Mouse (Mus musculus) spleen, embryonic (tissue): ENCODE results near the gene Galnt12.

Experiments used
- CTCF ChIA-PET: fragments of 350-600 bp; sonication (Branson Sonifier 250); formaldehyde crosslinking; loops from one replicate; lab custom pipeline; 2022; lab: Charles Lee

Galnt12 gene

DNA sequence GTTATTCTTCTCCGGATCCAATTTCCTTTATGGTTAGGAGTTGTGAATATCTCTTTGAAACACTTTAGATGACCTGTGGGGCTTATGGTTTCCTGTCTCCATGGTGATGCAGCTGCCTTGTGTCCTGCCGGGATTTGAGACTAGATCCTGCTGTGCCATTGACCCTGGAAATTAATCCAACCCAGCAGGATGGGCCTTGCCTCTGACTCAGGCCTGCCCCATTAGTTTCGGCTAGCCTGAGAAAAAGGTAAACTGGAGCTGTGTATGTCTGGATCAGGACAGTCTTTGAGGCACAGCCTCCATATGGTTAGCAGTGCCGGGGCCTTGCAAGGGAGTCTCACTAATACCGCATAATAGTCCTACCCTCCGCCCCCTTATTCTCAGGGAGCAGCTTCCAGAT is 1.9 kb downstream of the Galnt12 start:
- CTCF ChIA-PET = no interaction called here

DNA sequence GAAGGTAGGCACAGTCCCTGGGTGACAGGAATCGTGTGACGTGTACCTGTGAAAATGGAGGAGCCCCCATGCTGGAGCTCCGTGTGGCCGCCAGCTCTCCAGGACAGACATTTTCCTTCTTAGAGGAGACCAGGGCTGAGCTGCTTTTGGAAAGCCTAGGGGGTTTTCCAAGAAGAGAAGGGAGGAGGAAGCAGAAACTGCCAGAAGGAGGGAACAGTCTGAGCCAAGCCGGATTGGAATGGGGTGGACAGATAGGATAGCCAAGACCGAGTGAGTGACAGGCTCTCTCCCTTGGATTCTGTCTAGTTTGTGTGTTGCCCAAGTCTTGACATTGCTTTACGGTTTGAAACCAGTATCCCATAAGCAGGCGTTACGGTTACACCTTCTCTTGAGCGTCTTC is 11.9 kb downstream of the Galnt12 start:
- CTCF ChIA-PET = no interaction called here

DNA sequence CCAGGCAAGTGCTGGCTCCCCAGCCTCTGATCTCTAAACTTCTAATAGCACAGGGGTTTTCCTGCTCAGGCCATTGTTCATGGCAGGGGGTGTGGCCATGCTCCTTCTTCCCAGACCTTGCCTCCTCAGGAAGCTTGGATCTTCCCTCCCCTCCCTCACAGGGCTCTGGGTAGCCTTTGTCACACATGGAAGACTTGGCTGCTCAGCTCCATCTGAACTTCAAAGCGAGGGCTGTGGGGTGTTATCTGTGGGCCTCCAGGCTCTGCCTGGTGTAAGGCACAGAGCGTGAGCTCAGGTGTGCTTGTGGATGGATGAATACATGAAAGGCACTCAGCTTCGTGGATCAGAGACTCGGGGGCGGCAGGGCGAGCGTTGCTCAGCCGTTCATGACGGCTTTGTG is 20.2 kb downstream of the Galnt12 start:
- CTCF ChIA-PET = no interaction called here

DNA sequence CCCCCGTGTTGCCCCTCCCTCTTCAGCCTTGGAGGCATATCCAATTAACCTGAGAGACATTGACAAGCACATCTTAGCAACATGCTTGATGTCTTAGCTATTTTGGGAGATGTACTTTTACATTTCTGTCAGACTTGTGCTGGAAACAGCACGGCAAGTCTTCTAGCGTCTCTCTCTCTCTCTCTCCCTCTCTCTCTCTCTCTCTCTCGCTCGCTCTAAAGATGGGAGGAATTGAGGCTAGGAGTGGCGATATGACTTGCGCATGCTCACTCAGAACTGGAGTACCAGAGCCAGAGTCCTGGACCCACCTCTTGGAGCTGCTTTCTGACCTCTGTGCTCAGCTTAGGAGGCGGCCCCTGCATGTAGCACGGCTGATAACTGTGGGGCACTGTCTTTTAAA is 20.9 kb downstream of the Galnt12 start:
- CTCF ChIA-PET = no interaction called here

DNA sequence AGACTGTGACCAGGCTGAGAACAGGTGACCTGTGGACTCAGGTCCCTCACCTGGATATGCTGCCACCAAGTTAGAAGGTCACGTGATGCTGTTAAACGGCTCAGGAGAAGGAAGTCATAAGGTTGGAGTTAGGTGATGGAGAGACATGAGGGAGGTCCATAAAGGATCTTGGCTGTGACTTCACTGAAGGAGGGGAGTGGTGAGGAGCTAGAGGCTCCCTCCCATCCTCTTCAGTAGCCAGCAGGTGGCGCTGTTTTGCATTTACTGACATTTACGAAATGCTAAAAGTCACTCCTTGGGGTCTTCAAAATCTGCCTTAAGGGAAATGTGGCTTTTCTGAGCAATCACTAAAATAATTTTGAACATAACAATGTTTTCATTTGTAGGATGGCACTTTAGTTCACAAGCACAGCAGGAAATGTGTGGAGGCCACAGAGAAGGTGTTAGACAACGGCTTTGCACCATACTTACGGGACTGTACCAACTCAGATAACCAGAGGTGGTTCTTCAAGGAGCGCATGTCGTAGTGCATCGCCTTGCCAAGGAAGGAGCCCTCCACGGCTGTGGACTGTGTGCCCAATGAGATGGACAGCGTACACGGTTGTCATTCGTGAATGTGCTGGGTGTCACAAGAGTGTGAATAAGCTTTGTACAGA is 30.5 kb downstream of the Galnt12 start:
- CTCF ChIA-PET = interaction anchor here (0.5 kb wide), 1 partner anchor 341 kb away, joined by 6 read pairs; no protein-coding TSS in a partner anchor

DNA sequence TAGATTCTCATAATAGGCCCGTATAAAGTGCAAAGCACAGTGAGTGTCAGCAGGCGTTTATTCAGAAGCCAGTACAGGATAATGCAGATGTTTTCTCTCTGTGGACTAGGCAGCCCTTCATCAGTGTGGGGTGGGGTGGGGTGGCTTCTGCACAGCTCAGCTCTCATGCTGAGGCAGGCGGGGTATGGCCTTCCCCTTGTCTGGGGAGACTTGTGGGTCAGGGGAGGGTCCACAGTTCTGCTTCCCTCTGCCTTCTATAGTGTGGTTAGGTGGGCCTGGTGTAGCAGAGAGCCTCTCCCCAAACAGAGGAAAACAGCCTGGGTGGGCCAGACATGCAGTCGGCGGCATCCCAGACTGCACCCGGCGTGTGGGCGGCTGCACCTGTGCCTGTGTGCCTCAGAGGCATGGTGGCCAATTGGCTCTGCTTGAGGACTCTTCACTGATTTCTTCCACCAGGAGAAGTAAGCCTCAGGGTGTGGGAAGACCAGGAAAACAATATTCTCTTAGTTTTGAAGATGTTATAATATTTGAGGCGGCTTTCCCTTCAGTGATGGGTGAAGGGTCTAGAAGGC is 32.5 kb downstream of the Galnt12 start:
- CTCF ChIA-PET = no interaction called here

DNA sequence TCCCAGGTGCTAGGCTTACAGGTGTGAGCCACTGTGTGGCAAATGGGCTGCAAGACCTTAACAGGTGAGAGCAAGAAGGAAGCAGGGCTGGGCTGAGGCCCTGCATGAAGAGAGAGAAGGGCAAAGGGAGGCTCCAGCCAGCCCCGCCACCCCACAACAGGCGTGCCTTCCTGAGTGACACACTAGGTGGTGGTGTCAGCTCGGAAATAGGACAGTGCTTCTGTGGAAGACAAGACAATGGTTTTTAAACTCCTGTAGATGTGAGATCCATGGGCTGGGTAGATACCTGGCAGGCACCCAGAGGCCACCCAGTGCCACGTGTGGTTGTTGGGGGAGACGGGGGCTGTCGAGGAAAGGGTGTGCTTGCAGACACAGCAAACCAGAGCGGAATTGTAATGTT is 36.8 kb downstream of the Galnt12 start:
- CTCF ChIA-PET = no interaction called here

DNA sequence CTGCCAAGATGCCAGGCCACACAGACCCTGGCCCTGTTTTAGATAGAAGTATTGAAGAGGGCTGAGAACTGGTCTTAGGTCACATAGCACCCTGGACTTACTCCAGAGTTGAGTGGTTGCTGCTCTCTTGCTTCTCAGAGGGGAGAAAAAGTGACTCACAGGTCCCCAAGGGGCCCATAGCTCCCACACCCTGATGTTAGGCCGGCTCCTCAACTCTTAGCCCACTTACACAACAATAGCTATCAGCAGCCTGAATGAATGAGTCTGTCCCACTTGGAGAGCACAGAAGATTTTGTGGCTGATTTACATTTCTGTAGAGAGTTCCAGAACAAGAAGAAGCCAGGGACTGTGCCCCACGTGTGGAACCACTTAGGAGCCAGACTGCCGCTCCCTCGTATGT is 37.9 kb downstream of the Galnt12 start:
- CTCF ChIA-PET = no interaction called here

DNA sequence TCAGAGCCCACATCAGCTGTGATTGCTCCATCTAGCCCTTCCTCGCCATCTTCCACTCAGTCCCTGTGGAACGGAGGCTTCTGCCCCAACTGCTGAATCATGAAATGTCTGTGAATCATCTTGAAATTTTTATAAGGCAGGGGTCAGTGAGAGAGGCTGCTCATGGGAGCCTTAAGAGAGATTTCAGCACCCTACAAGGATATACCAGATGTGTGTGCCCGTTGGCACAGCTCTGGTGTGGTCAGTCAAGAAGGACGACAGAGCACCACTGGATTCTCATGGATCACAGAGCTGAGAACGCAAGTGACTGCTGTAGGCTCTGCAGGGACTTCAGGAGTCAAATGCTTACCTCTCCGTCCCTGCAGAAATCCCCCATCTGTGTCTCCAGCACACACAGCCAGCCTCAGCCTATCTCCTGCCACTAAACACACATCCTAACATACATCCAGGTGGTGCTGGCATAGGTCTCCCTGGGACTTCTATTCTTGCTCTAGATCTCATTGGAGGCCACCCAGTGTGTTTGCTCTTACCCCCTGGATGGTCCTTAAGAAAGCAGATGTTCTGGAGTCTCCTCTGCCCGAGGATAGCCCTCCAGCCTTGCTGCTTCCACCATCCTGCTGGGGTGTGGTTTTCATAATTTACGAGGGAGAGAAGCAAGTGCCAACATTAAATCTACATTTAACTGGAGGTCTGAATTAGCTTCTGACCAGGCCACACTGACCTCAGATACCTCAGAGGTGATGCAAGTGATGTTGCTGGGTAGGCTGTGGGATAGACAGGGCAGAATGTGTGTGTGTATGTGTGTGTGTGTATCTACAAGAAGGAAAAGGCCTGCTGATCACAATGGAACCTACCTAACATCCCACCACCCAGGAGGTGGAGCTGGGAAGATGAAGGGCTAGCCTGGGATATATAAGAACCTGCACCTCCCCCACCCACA is 38.7 kb downstream of the Galnt12 start:
- CTCF ChIA-PET = no interaction called here

DNA sequence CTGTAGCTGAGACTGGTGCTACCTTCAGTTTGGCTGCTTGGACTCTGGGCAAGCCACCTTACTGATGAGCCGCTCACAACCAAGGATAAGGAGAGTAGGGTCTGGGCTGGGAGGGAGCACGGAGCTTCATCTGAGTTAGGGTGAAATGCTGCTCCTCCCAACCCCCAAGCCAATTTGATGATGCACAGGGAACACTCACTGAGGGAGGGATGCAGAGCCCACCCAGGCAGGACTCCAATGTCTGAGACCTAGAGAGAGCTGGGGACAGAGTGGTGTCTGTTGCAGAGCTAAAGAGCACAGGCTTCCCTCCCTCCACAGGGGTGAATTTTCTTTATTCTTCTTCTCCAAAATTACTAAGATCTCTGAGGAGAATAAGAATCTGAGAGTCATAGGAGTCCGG is 40.2 kb downstream of the Galnt12 start:
- CTCF ChIA-PET = no interaction called here

DNA sequence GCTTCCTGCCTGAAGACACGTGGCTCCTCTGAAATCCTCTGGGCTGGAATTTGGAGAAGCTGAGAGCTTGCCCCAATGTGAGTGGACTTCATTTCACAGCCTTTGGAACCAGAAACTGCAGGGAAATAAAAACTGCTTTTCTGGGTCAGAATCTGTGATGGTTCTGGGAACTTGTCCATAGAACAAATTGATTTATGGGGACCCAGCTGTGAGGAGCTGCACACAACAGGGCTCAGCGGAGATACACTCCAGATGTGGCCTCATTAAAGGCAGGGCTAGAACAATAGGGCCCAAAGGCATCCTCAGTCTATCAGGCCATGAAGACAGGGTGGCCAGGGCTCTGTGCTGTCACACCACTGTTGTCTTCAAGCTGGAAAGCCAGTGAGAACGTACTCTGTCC is 40.7 kb downstream of the Galnt12 start:
- CTCF ChIA-PET = no interaction called here

DNA sequence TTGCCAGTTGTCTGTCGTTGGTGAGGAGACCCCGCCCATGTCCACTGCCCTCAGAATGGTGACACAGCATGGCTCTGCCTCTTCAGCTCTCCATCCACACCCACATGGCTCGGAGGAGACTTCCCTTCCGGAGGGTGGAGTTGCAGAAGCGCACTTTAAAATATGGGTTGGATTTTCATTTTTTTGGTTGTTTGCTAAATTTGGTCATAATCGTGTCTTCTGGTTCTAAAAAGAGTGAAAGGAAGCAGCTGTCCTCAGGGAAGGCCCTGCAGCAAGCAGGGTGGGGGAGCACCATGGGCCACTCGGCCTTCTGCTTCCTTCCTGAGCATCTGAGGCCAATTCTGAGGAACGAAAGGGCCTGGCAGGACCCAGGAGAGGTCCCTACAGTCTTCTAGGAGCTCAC is 45.0 kb downstream of the Galnt12 start:
- CTCF ChIA-PET = no interaction called here

DNA sequence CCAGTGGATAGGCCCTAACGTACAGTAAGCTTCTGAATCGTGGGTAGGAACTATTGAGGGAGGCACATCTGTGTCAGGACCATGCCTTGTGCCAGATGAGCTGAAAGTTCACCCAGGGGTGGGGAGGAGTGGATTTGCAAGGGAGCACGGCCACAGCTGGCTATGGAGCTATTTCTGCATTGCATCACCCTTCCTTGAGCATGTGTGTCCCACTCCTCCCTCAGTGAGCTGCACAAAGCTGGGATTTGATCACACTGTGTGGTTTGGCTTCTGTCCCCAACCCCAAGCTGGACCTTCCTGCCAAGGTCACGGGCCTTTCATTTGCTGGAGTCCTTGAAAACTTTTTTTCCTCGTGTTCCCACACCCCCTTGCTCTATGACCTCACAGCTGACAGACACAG is 45.8 kb downstream of the Galnt12 start:
- CTCF ChIA-PET = no interaction called here

DNA sequence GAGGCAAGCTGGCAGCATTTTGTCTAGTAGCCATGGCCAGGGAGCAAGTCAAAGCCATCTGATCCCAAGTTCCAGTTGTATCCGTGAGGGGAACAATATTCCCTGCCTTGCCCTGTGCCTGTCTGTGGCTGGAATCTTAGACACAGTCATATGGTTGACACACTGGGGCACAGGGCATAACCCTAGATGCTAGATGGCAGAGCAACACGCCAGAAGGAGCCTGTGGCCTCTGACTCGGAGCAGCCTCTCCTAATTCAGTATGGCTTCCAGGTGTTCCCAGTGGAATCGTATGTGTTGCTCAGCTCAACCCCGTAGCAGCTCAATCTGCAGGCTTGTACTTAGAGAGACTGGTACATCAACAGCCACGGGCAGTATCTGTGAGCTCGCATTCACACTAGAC is 46.7 kb downstream of the Galnt12 start:
- CTCF ChIA-PET = no interaction called here

DNA sequence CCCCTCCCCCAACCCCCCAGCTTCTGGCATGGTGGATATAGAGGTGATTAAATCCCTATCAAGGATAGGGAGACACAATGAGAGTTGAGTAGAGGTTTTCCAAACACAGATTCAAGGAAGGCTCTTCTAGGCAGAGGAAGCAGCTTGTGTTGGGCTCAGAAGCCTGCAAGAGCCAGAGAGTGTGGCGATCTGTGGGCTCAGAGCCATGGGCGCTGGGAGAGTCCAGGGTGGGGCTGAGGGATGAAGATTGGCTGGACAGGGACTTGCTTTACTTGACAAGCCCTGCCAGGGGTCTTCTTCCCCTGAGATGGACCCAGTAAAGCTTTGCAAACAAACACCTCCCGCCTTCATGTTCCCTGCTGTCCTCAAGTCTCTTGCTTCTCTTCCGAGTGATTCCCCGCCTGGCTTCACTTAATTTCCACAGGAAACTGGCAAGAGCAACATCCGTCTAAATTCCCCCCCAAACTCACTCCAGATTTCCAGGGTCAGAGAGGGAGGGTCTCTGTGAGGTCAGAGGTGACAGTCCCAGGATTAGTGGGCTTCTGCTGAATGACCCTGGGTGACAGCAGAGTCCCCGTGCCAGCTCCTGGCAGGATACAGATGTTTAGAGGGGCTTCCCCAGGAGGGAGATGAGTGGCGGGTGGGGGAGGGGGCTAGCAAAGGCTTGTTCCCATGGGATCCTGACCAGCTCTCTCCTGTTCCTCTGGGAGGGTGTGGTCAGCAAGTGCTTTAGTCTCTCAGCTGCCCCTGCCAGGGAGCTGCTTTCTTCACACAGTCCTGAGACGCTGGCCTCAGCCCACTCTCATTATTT is 47.5 kb downstream of the Galnt12 start:
- CTCF ChIA-PET = no interaction called here

DNA sequence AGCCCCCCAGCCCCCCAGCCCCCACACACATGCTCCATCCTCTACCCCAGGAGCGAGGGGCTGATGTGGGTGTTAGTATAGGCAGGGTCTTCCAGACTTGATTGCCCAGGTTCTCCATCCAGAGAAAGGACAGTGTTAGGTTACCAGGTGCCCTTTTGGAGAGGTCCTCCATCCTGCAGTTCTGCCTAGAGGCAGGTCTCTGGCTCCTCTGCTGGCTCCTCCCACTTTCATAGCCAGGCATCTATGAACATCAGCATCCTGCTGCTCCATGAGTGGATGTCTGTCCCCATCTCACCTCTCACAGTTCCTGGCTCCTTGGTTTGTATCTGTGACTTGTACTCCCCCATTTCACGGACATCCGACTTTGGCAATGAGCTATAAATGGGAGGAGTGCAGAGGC is 48.6 kb downstream of the Galnt12 start:
- CTCF ChIA-PET = no interaction called here

DNA sequence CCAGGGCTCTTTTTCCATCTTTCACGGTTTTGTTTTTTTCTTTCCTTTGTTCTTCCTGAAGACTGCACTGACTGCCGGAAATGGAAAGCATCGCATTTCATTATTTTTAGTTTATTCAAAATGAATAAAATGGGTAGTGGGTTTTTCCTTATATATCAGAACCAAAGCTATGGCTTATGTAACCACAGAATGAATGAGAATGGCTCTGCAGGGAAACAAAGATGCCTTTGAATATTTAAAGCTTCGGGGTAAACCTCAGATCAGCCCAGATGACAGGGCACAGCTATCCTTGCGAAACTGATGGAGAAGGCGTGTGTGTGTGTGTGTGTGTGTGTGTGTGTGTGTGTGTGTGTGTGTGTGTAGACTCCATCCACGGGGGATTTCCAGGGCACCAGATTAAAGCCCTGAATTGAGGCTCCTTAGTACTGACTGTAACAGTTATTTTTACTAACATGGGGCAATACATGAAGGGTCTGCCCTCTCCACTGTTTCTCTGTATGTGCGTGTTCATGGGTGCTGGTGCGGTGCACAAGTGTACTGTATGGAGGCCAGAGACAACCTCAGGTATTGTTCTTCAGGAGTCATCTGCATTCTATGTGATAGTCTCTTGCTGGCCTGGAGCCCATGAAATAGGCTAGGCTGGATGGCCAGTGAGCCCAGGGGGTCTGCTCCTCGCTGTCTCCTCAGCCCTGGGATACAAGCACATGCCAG is 49.9 kb downstream of the Galnt12 start:
- CTCF ChIA-PET = no interaction called here

DNA sequence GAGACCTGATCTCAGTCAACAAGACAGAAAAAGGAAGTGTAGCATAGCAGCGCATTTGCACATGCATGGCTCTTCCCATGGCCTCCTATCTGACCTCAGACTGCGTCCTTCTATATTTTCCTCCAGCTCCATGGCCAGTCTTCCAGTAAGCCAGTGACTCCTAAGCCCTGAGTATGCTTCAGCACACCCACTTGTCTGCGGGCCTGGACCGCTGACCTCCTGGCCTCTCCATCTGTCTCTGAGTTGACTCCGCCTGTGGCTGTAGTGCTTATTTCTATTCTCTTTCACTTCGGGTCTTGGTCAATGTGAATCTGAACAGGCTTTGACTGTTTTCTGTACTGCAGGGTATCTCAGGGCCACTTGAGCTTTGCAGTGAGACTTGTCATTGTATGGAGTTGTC is 52.1 kb downstream of the Galnt12 start:
- CTCF ChIA-PET = no interaction called here

DNA sequence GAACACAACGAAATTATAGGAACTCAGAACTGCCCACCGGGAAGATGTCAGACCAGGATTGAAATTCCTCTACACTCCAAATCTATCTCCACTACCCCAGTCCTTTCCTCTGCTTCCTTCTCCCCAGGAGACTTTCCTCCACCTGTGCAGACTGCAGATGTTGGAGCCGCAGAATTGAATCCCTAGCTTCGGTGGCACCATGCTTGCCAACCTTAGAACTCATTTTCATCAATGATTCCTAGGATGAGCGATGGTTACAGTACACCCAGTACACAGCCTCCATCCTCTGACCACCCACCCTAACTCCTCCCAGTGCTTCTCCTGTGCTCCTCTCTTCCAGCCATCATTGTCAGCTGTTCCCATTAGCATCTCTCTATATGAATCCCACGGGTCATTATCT is 53.6 kb downstream of the Galnt12 start:
- CTCF ChIA-PET = no interaction called here

DNA sequence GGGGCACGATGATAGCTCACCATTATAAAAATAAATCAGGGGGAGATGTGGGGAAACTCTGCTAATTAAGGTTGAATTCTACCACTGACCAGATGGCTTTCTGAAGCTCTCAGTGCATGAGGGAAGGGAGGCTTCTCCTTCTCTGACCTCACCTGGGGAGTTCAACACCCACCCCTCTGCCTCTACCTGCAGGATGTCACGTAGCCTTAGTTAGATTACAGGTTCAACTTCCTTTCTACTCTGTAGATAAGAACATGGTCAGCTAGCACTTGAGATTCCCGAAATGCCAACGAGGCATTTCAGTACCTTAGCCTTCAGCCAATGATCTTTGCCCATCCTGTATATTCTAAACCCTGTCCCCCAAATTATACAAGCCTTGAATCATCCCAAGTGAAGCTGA is 54.9 kb downstream of the Galnt12 start:
- CTCF ChIA-PET = interaction anchor here (0.6 kb wide), 1 partner anchor 31 kb away, joined by 3 read pairs; no protein-coding TSS in a partner anchor

DNA sequence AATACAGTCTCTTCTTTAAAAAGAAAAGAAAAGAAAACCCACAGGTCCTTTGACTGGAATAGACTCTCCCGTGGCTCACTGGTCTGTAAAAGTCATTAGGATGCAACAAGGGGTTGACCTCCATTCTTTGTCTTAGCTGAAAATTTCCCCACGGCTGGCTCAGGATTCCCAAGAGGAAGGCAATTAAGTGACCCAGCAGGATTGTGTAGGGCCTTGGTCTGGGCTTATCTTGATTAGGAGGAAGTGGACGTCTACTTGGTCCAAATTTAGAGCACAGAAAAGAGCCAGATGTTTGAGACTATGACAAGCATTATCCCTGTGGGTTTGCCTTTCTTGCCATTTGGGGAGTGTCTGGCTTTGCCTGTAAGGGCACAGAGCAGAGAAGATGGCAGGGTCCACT is 58.3 kb downstream of the Galnt12 start:
- CTCF ChIA-PET = no interaction called here
